Mouse (Mus musculus) heart, embryonic 10.5 days (tissue): ENCODE results near the gene Dgkz. TPM values are rescaled to one million over a fixed set of nuclear protein-coding genes. Genes with fewer than 3 reads are reported as not detected.

ENCODE experiments used
- DNase-seq: peaks from one replicate; pipeline ENCODE4 v3.0.0-alpha.2; 2017; ENCODE audit warnings: low spot score
- H3K27ac ChIP-seq: fragments of 300-500 bp; sonication (generic); 2 replicates; pipeline ENCODE4 v1.5.1; 2016; ENCODE audit warnings: mild to moderate bottlenecking
- H3K27me3 ChIP-seq: fragments of 300-500 bp; sonication (generic); 2 replicates; pipeline ENCODE4 v1.6.1; 2016; ENCODE audit warnings: mild to moderate bottlenecking; ENCODE audit not compliant: poor library complexity, insufficient read depth, severe bottlenecking
- H3K36me3 ChIP-seq: fragments of 300-500 bp; sonication (generic); 2 replicates; pipeline ENCODE4 v1.6.1; 2016; ENCODE audit warnings: mild to moderate bottlenecking, moderate library complexity
- H3K4me1 ChIP-seq: fragments of 300-500 bp; sonication (generic); 2 replicates; pipeline ENCODE4 v1.6.1; 2016; ENCODE audit warnings: mild to moderate bottlenecking
- H3K4me3 ChIP-seq: fragments of 300-500 bp; sonication (generic); 2 replicates; pipeline ENCODE4 v1.5.1; 2016; ENCODE audit warnings: mild to moderate bottlenecking, moderate library complexity
- H3K9me3 ChIP-seq: fragments of 300-500 bp; sonication (generic); 2 replicates; pipeline ENCODE4 v1.6.1; 2016; ENCODE audit warnings: mild to moderate bottlenecking, moderate library complexity
- WGBS: fragments of 180-500 bp; shearing (Covaris S2); methylation state at CpG from one replicate; pipeline ENCODE4 v1.1.7; 2016; 5-methylcytosine and 5-hydroxymethylcytosine counted together
- polyA plus RNA-seq: library from polyadenylated mRNA; unstranded; fragments of >200 nt; fragmentation: Nextera tagmentation; extraction: Ambion mirVana; gene quantifications from 2 replicates; pipeline ENCODE4 v1.2.1, GENCODE M21; 2016

Dgkz gene
- polyA plus RNA-seq, 1 experiment from 2014 or later = 61.0 TPM

GRCm38 (mm10) chr2:91964610-91965204 lies 11.0 kb downstream of the Dgkz start:
- H3K36me3 ChIP-seq = peaks cover 8% of the 10 kb centered on the region; the same call in 1 of the 2 replicates
- peak overlapping the region; percentile 93 for H3K4me3 ChIP-seq
- no peaks in the 10 kb centered on the region for H3K27me3 ChIP-seq
- peak overlapping the region; percentile 87 for H3K27ac ChIP-seq
- H3K4me1 ChIP-seq = peaks cover 68% of the 10 kb centered on the region
- WGBS = 48% methylated on average over 3 of the region's 3 CpGs
- DNase-seq = no peak
- no peaks in the 10 kb centered on the region for H3K9me3 ChIP-seq

- WGBS = 0% methylated on average over 57 of the region's 57 CpGs
- Histone ChIP-seq H3K27me3 (no peaks in the 10 kb centered on the region), H3K36me3 (peaks cover 8% of the 10 kb centered on the region; the same call in 1 of the 2 replicates), H3K27ac (peak overlapping the region; percentile 93), H3K4me1 (peaks cover 79% of the 10 kb centered on the region), H3K4me3 (peak overlapping the region; percentile 93), H3K9me3 (no peaks in the 10 kb centered on the region)
- DNase-seq = peak; percentile 96
Measured at GRCm38 (mm10) chr2:91963443-91963932, 12.2 kb downstream of the Dgkz start.

- Histone ChIP-seq H3K36me3 (peaks cover 8% of the 10 kb centered on the region; the same call in 1 of the 2 replicates), H3K4me1 (peaks cover 77% of the 10 kb centered on the region), H3K4me3 (peak overlapping the region; percentile 93), H3K9me3 (no peaks in the 10 kb centered on the region), H3K27ac (peak overlapping the region; percentile 93), H3K27me3 (no peaks in the 10 kb centered on the region)
- no peak for DNase-seq
- WGBS = under 1% methylated on average over 39 of the region's 39 CpGs
Measured at GRCm38 (mm10) chr2:91962864-91963401, 12.7 kb downstream of the Dgkz start.

GRCm38 (mm10) chr2:91961901-91962761 lies 13.5 kb downstream of the Dgkz start:
- 56% methylated on average over 4 of the region's 4 CpGs for WGBS
- Histone ChIP-seq H3K4me1 (peaks cover 82% of the 10 kb centered on the region), H3K4me3 (peak overlapping the region; percentile 93), H3K36me3 (peaks cover 8% of the 10 kb centered on the region; the same call in 1 of the 2 replicates), H3K27me3 (no peaks in the 10 kb centered on the region), H3K27ac (peak overlapping the region; percentile 93), H3K9me3 (no peaks in the 10 kb centered on the region)
- no peak for DNase-seq

GRCm38 (mm10) chr2:91960459-91960858 lies 15.2 kb downstream of the Dgkz start:
- Histone ChIP-seq H3K27me3 (no peaks in the 10 kb centered on the region), H3K9me3 (no peaks in the 10 kb centered on the region), H3K36me3 (peaks cover 8% of the 10 kb centered on the region; the same call in 1 of the 2 replicates), H3K27ac (no peak overlapping the region), H3K4me1 (peaks cover 93% of the 10 kb centered on the region), H3K4me3 (no peak overlapping the region)
- WGBS = 91% methylated on average over 5 of the region's 5 CpGs
- DNase-seq = no peak

GRCm38 (mm10) chr2:91959544-91960410 lies 15.9 kb downstream of the Dgkz start:
- Histone ChIP-seq H3K27me3 (no peaks in the 10 kb centered on the region), H3K9me3 (no peaks in the 10 kb centered on the region), H3K36me3 (peaks cover 8% of the 10 kb centered on the region; the same call in 1 of the 2 replicates), H3K4me3 (no peak overlapping the region), H3K4me1 (peaks cover 93% of the 10 kb centered on the region), H3K27ac (peak overlapping the region; percentile 66; the same call in 1 of the 2 replicates)
- DNase-seq = no peak
- WGBS = 80% methylated on average over 11 of the region's 11 CpGs

- no peak overlapping the region for H3K4me3 ChIP-seq
- H3K27me3 ChIP-seq = no peaks in the 10 kb centered on the region
- peaks cover 95% of the 10 kb centered on the region for H3K4me1 ChIP-seq
- H3K36me3 ChIP-seq = peaks cover 8% of the 10 kb centered on the region; the same call in 1 of the 2 replicates
- peak overlapping the region; percentile 66; the same call in 1 of the 2 replicates for H3K27ac ChIP-seq
- peak; percentile 87 for DNase-seq
- no peaks in the 10 kb centered on the region for H3K9me3 ChIP-seq
- WGBS = 44% methylated on average over 10 of the region's 10 CpGs
Measured at GRCm38 (mm10) chr2:91958701-91959457, 16.8 kb downstream of the Dgkz start.

GRCm38 (mm10) chr2:91958049-91958448 lies 17.6 kb downstream of the Dgkz start:
- Histone ChIP-seq H3K4me1 (peaks cover 96% of the 10 kb centered on the region), H3K9me3 (no peaks in the 10 kb centered on the region), H3K4me3 (no peak overlapping the region), H3K27me3 (no peaks in the 10 kb centered on the region), H3K27ac (peak overlapping the region; percentile 83), H3K36me3 (peaks cover 8% of the 10 kb centered on the region; the same call in 1 of the 2 replicates)
- 82% methylated on average over 8 of the region's 8 CpGs for WGBS
- no peak for DNase-seq

- peak overlapping the region; percentile 31 for H3K4me3 ChIP-seq
- WGBS = 15% methylated on average over 4 of the region's 4 CpGs
Measured at GRCm38 (mm10) chr2:91957096-91957495, 18.6 kb downstream of the Dgkz start.

GRCm38 (mm10) chr2:91955875-91956274 lies 19.8 kb downstream of the Dgkz start:
- peaks cover 82% of the 10 kb centered on the region for H3K4me1 ChIP-seq
- no peak for DNase-seq
- peaks cover 8% of the 10 kb centered on the region; the same call in 1 of the 2 replicates for H3K36me3 ChIP-seq
- 86% methylated on average over 6 of the region's 6 CpGs for WGBS
- no peaks in the 10 kb centered on the region for H3K27me3 ChIP-seq
- H3K4me3 ChIP-seq = no peak overlapping the region
- H3K27ac ChIP-seq = peak overlapping the region; percentile 69
- no peaks in the 10 kb centered on the region for H3K9me3 ChIP-seq

More at GRCm38 (mm10) chr2:91957096-91957495, 18.6 kb downstream of the Dgkz start:
- DNase-seq = peak; percentile 91
- Histone ChIP-seq H3K27ac (peak overlapping the region; percentile 83), H3K9me3 (no peaks in the 10 kb centered on the region), H3K4me1 (peaks cover 87% of the 10 kb centered on the region), H3K36me3 (peaks cover 8% of the 10 kb centered on the region; the same call in 1 of the 2 replicates), H3K27me3 (no peaks in the 10 kb centered on the region)

GRCm38 (mm10) chr2:91955121-91955591 lies 20.5 kb downstream of the Dgkz start:
- H3K36me3 ChIP-seq = peaks cover 4% of the 10 kb centered on the region; the same call in 1 of the 2 replicates
- H3K4me1 ChIP-seq = peaks cover 82% of the 10 kb centered on the region
- H3K9me3 ChIP-seq = no peaks in the 10 kb centered on the region
- 81% methylated on average over 4 of the region's 4 CpGs for WGBS
- no peak overlapping the region for H3K4me3 ChIP-seq
- peak; percentile 73 for DNase-seq
- H3K27ac ChIP-seq = peak overlapping the region; percentile 69
- no peaks in the 10 kb centered on the region for H3K27me3 ChIP-seq
